Mouse (Mus musculus): Measurements from ENCODE around the gene Il1b.

The Il1b gene

GRCm38 (mm10) chr2:129371039-129371438 is at the start of gene Il1b:
Gene Il1b, minus strand, starts transcription at chr2:129371139.
- no peak for DNase-seq (ENCODE audit: extremely low read depth, insufficient read length, low spot score)

- DNase-seq (ENCODE audit: extremely low read depth, insufficient read length, low spot score), result no peak
These were observed 48.5 kb upstream of the Il1b start for GRCm38 (mm10) chr2:129419361-129419880.

GRCm38 (mm10) chr2:129414593-129414992 is 43.7 kb upstream of the Il1b start:
- no peak for DNase-seq (ENCODE audit: extremely low read depth, insufficient read length, low spot score)

- DNase-seq (ENCODE audit: extremely low read depth, insufficient read length, low spot score), result no peak
These were observed 42.5 kb upstream of the Il1b start for GRCm38 (mm10) chr2:129413488-129413887.

GRCm38 (mm10) chr2:129411651-129412050 is 40.7 kb upstream of the Il1b start:
- no peak for DNase-seq (ENCODE audit: extremely low read depth, insufficient read length, low spot score)

- no peak for DNase-seq (ENCODE audit: extremely low read depth, insufficient read length, low spot score)
These were observed 39.4 kb upstream of the Il1b start for GRCm38 (mm10) chr2:129410344-129410743.

- peak; percentile 41 for DNase-seq (ENCODE audit: extremely low read depth, insufficient read length, low spot score)
These were observed 37.5 kb upstream of the Il1b start for GRCm38 (mm10) chr2:129408476-129408875.

GRCm38 (mm10) chr2:129407596-129407995 is 36.7 kb upstream of the Il1b start:
- no peak for DNase-seq (ENCODE audit: extremely low read depth, insufficient read length, low spot score)

- DNase-seq (ENCODE audit: extremely low read depth, insufficient read length, low spot score), result no peak
These were observed 35.6 kb upstream of the Il1b start for GRCm38 (mm10) chr2:129406508-129406907.

- DNase-seq (ENCODE audit: extremely low read depth, insufficient read length, low spot score), result no peak
These were observed 32.8 kb upstream of the Il1b start for GRCm38 (mm10) chr2:129403786-129404185.

GRCm38 (mm10) chr2:129402330-129402729 is 31.4 kb upstream of the Il1b start:
- DNase-seq (ENCODE audit: extremely low read depth, insufficient read length, low spot score), result no peak

- no peak for DNase-seq (ENCODE audit: extremely low read depth, insufficient read length, low spot score)
These were observed 30.9 kb upstream of the Il1b start for GRCm38 (mm10) chr2:129401803-129402202.

- DNase-seq (ENCODE audit: extremely low read depth, insufficient read length, low spot score), result no peak
These were observed 27.2 kb upstream of the Il1b start for GRCm38 (mm10) chr2:129398176-129398575.

- DNase-seq (ENCODE audit: extremely low read depth, insufficient read length, low spot score), result no peak
These were observed 22.6 kb upstream of the Il1b start for GRCm38 (mm10) chr2:129393524-129393923.

- no peak for DNase-seq (ENCODE audit: extremely low read depth, insufficient read length, low spot score)
These were observed 19.2 kb upstream of the Il1b start for GRCm38 (mm10) chr2:129390161-129390560.

- DNase-seq (ENCODE audit: extremely low read depth, insufficient read length, low spot score), result no peak
These were observed 18.4 kb upstream of the Il1b start for GRCm38 (mm10) chr2:129389323-129389722.

- no peak for DNase-seq (ENCODE audit: extremely low read depth, insufficient read length, low spot score)
These were observed 14.4 kb upstream of the Il1b start for GRCm38 (mm10) chr2:129385331-129385730.

GRCm38 (mm10) chr2:129384272-129384660 is 13.3 kb upstream of the Il1b start:
- no peak for DNase-seq (ENCODE audit: extremely low read depth, insufficient read length, low spot score)

- no peak for DNase-seq (ENCODE audit: extremely low read depth, insufficient read length, low spot score)
These were observed 12.8 kb upstream of the Il1b start for GRCm38 (mm10) chr2:129383512-129384271.

- DNase-seq (ENCODE audit: extremely low read depth, insufficient read length, low spot score), result no peak
These were observed 10.0 kb upstream of the Il1b start for GRCm38 (mm10) chr2:129380746-129381474.

- DNase-seq (ENCODE audit: extremely low read depth, insufficient read length, low spot score), result no peak
These were observed 9.3 kb upstream of the Il1b start for GRCm38 (mm10) chr2:129380211-129380610.

GRCm38 (mm10) chr2:129373307-129373706 is 2.4 kb upstream of the Il1b start:
- DNase-seq (ENCODE audit: extremely low read depth, insufficient read length, low spot score), result no peak

Measured in 3134 (cell line).